Mouse (Mus musculus) thymus, adult 2 months (tissue): Measurements from ENCODE around the gene Stip1. TPM values are rescaled to one million over a fixed set of nuclear protein-coding genes. Genes with fewer than 3 reads are reported as not detected.

ENCODE experiments used
- DNase-seq: peaks from one replicate; pipeline ENCODE4 v3.0.0; 2021
- H3K27ac ChIP-seq: fragments of 200-500 bp; 2 replicates; pipeline ENCODE4 v1.5.1; 2012; ENCODE audit warnings: low read length, control low read depth; ENCODE audit not compliant: control insufficient read depth, insufficient read depth
- H3K27me3 ChIP-seq: fragments of 200-500 bp; 2 replicates; pipeline ENCODE4 v1.6.1; 2012; ENCODE audit warnings: mild to moderate bottlenecking, low read length, moderate library complexity, mixed read lengths; ENCODE audit not compliant: control insufficient read depth, insufficient read depth
- H3K36me3 ChIP-seq: fragments of 200-500 bp; 2 replicates; pipeline ENCODE4 v1.6.1; 2012; ENCODE audit warnings: mild to moderate bottlenecking, low read length, moderate library complexity; ENCODE audit not compliant: control insufficient read depth, insufficient read depth
- H3K4me1 ChIP-seq: fragments of 200-500 bp; replicated peaks from 2 replicates; pipeline ENCODE4 v1.6.1; 2012; ENCODE audit warnings: low read length; ENCODE audit not compliant: control insufficient read depth, insufficient read depth
- H3K4me3 ChIP-seq: fragments of 200-500 bp; 2 replicates; pipeline ENCODE4 v1.5.1; 2012; ENCODE audit warnings: mild to moderate bottlenecking, low read length, control low read depth, moderate library complexity; ENCODE audit not compliant: control insufficient read depth, insufficient read depth
- CTCF ChIP-seq: fragments of 200-500 bp; IDR thresholded peaks from 2 replicates; pipeline ENCODE4 v1.5.1; 2012; ENCODE audit warnings: mild to moderate bottlenecking, control low read depth, low read length, moderate library complexity, borderline replicate concordance; ENCODE audit not compliant: control insufficient read depth, poor library complexity, insufficient read depth; ENCODE audit errors: extremely low read depth
- POLR2A ChIP-seq: fragments of 200-500 bp; IDR thresholded peaks from 2 replicates; pipeline ENCODE4 v1.6.1; 2012; ENCODE audit warnings: mild to moderate bottlenecking, low read length, control low read depth, moderate library complexity; ENCODE audit not compliant: control insufficient read depth, poor library complexity, insufficient read depth; ENCODE audit errors: extremely low read depth
- WGBS: fragments of 180-500 bp; shearing (Covaris S2); methylation state at CpG from one replicate; pipeline ENCODE4 v1.1.7; 2018; 5-methylcytosine and 5-hydroxymethylcytosine counted together
- polyA plus RNA-seq: library from polyadenylated mRNA; depleted of rRNA; stranded (reverse); fragments of >200 nt; gene quantifications from 2 replicates; pipeline ENCODE4 v1.2.3, GENCODE M21; 2012

The Stip1 gene
- polyA plus RNA-seq, 1 experiment = 87.4 TPM

GRCm38 (mm10) chr19:6979001-6979479, 60.7 kb downstream of the Stip1 start:
- Histone ChIP-seq H3K27me3 (no peaks in the 10 kb centered on the region), H3K36me3 (peaks cover 6% of the 10 kb centered on the region; the same call in 1 of the 2 replicates), H3K4me3 (peak overlapping the region; percentile 48), H3K27ac (peak overlapping the region; percentile 1; the same call in 1 of the 2 replicates), H3K4me1 (peaks cover 29% of the 10 kb centered on the region)
- peak; percentile 54 for DNase-seq
- WGBS = 31% methylated on average over 11 of the region's 11 CpGs
- no peak for TF ChIP-seq POLR2A
- no peak for TF ChIP-seq CTCF

GRCm38 (mm10) chr19:6978639-6978974, 61.2 kb downstream of the Stip1 start:
- Histone ChIP-seq H3K4me3 (peak overlapping the region; percentile 48), H3K4me1 (peaks cover 32% of the 10 kb centered on the region)
- WGBS = 61% methylated on average over 3 of the region's 3 CpGs

GRCm38 (mm10) chr19:6977759-6978638, 61.8 kb downstream of the Stip1 start:
- no peak for DNase-seq
- H3K27me3 ChIP-seq = no peaks in the 10 kb centered on the region
- H3K36me3 ChIP-seq = peaks cover 6% of the 10 kb centered on the region; the same call in 1 of the 2 replicates
- TF ChIP-seq POLR2A (no peak), CTCF (no peak)
- H3K4me3 ChIP-seq = no peak overlapping the region
- H3K4me1 ChIP-seq = peaks cover 32% of the 10 kb centered on the region
- WGBS = 90% methylated on average over 13 of the region's 13 CpGs
- H3K27ac ChIP-seq = peak overlapping the region; percentile 14; the same call in 1 of the 2 replicates

More at GRCm38 (mm10) chr19:6978639-6978974, 61.2 kb downstream of the Stip1 start:
- H3K27ac ChIP-seq = peak overlapping the region; percentile 7; the same call in 1 of the 2 replicates
- no peak for TF ChIP-seq POLR2A
- TF ChIP-seq CTCF = no peak
- no peak for DNase-seq
- peaks cover 6% of the 10 kb centered on the region; the same call in 1 of the 2 replicates for H3K36me3 ChIP-seq
- no peaks in the 10 kb centered on the region for H3K27me3 ChIP-seq

GRCm38 (mm10) chr19:6975537-6976521, 63.9 kb downstream of the Stip1 start, which contains the start of gene Plcb3:
Gene Plcb3 (minus strand): TSS chr19:6976470.
- DNase-seq = peak; percentile 87
- TF ChIP-seq CTCF (peak; percentile 54; the same call in 1 of the 2 replicates), POLR2A (peak; percentile 63)
- Histone ChIP-seq H3K36me3 (peaks cover 6% of the 10 kb centered on the region; the same call in 1 of the 2 replicates), H3K27ac (peak within 1 kb of the TSS; percentile 95), H3K4me1 (peaks cover 32% of the 10 kb centered on the region), H3K27me3 (no peaks in the 10 kb centered on the region), H3K4me3 (peak within 1 kb of the TSS; percentile 62)
- WGBS = under 1% methylated on average over 16 of the region's 16 CpGs

- H3K4me3 ChIP-seq = peak within 1 kb of the TSS; percentile 70
- peak within 1 kb of the TSS; percentile 95 for H3K27ac ChIP-seq
- DNase-seq = peak; percentile 85
- no peaks in the 10 kb centered on the region for H3K27me3 ChIP-seq
- 1% methylated on average over 64 of the region's 84 CpGs for WGBS
- H3K36me3 ChIP-seq = peaks cover 6% of the 10 kb centered on the region; the same call in 1 of the 2 replicates
- H3K4me1 ChIP-seq = peaks cover 43% of the 10 kb centered on the region
- no peak for TF ChIP-seq CTCF
- TF ChIP-seq POLR2A = no peak; the same call in 1 of the 2 replicates
Observed at GRCm38 (mm10) chr19:6974211-6975205, 65.3 kb downstream of the Stip1 start, which contains the start of gene Ppp1r14b. Gene Ppp1r14b (plus strand): TSS chr19:6974968.
